Mouse (Mus musculus): Measurements from ENCODE around the gene Dnah8. TPM values are rescaled to one million over a fixed set of nuclear protein-coding genes. Genes with fewer than 3 reads are reported as not detected.
"Not testable (repeated sequence)": the region's sequence is repeated elsewhere in the genome, so short reads cannot be mapped to it uniquely, and the experiment has no call there.

Gene Dnah8
- polyA plus RNA-seq, 1 experiment from 2014 or later = 0.82 TPM

- Histone ChIP-seq H3K36me3 (no peaks in the 10 kb centered on the region), H3K27me3 (replicated peaks) (no peaks in the 10 kb centered on the region), H3K4me1 (replicated peaks) (peaks cover 32% of the 10 kb centered on the region), H3K4me3 (replicated peaks) (no peak overlapping the region), H3K27ac (no peak overlapping the region), H3K9ac (no peak overlapping the region), H3K4me2 (replicated peaks) (peak overlapping the region; percentile 56; the same call in 1 of the 2 replicates), H3K9me3 (no peaks in the 10 kb centered on the region)
- ATAC-seq = no peak
- WGBS = 86% methylated on average over 1 of the region's 1 CpGs
Observed at GRCm38 (mm10) chr17:30610739-30611138, 13.4 kb upstream of the Dnah8 start.

GRCm38 (mm10) chr17:30611221-30612074 lies 12.7 kb upstream of the Dnah8 start:
- peak overlapping the region; percentile 87 for H3K9ac ChIP-seq
- H3K9me3 ChIP-seq = no peaks in the 10 kb centered on the region
- ATAC-seq = no peak
- no peaks in the 10 kb centered on the region for H3K36me3 ChIP-seq
- peaks cover 29% of the 10 kb centered on the region for H3K4me1 ChIP-seq (replicated peaks)
- no peaks in the 10 kb centered on the region for H3K27me3 ChIP-seq (replicated peaks)
- H3K4me2 ChIP-seq (replicated peaks) = peak overlapping the region; percentile 56
- H3K27ac ChIP-seq = peak overlapping the region; percentile 85
- 21% methylated on average over 18 of the region's 18 CpGs for WGBS
- H3K4me3 ChIP-seq (replicated peaks) = peak overlapping the region; percentile 76

GRCm38 (mm10) chr17:30612075-30612859 lies 11.9 kb upstream of the Dnah8 start:
- WGBS = under 1% methylated on average over 34 of the region's 34 CpGs
- H3K4me3 ChIP-seq (replicated peaks) = peak overlapping the region; percentile 76
- H3K4me2 ChIP-seq (replicated peaks) = peak overlapping the region; percentile 56
- H3K27me3 ChIP-seq (replicated peaks) = no peaks in the 10 kb centered on the region
- H3K9me3 ChIP-seq = no peaks in the 10 kb centered on the region
- peak overlapping the region; percentile 85 for H3K27ac ChIP-seq
- H3K9ac ChIP-seq = peak overlapping the region; percentile 87
- H3K36me3 ChIP-seq = no peaks in the 10 kb centered on the region
- H3K4me1 ChIP-seq (replicated peaks) = peaks cover 28% of the 10 kb centered on the region
- peak; percentile 98 for ATAC-seq

GRCm38 (mm10) chr17:30613350-30613749 lies 10.8 kb upstream of the Dnah8 start:
- Histone ChIP-seq H3K9me3 (no peaks in the 10 kb centered on the region), H3K27ac (no peak overlapping the region)
- ATAC-seq = no peak

GRCm38 (mm10) chr17:30616203-30616602 lies 8.0 kb upstream of the Dnah8 start:
- ATAC-seq = no peak
- Histone ChIP-seq H3K27me3 (replicated peaks) (no peaks in the 10 kb centered on the region), H3K4me1 (replicated peaks) (peaks cover 4% of the 10 kb centered on the region; the same call in 1 of the 2 replicates), H3K9me3 (no peaks in the 10 kb centered on the region), H3K9ac (no peak overlapping the region), H3K4me3 (replicated peaks) (no peak overlapping the region), H3K4me2 (replicated peaks) (no peak overlapping the region), H3K27ac (no peak overlapping the region), H3K36me3 (no peaks in the 10 kb centered on the region)
- WGBS = 83% methylated on average over 5 of the region's 5 CpGs

More at GRCm38 (mm10) chr17:30613350-30613749, 10.8 kb upstream of the Dnah8 start:
- H3K4me1 ChIP-seq (replicated peaks) = peaks cover 18% of the 10 kb centered on the region
- H3K4me2 ChIP-seq (replicated peaks) = no peak overlapping the region
- H3K4me3 ChIP-seq (replicated peaks) = no peak overlapping the region
- no peaks in the 10 kb centered on the region for H3K27me3 ChIP-seq (replicated peaks)
- H3K36me3 ChIP-seq = no peaks in the 10 kb centered on the region
- no peak overlapping the region for H3K9ac ChIP-seq

GRCm38 (mm10) chr17:30618136-30618891 lies 5.8 kb upstream of the Dnah8 start:
- Histone ChIP-seq H3K4me1 (replicated peaks) (no peaks in the 10 kb centered on the region), H3K4me2 (replicated peaks) (no peak overlapping the region), H3K36me3 (no peaks in the 10 kb centered on the region), H3K4me3 (replicated peaks) (no peak overlapping the region), H3K9me3 (no peaks in the 10 kb centered on the region), H3K27me3 (replicated peaks) (no peaks in the 10 kb centered on the region), H3K27ac (no peak overlapping the region), H3K9ac (no peak overlapping the region)
- no peak for ATAC-seq
- WGBS = 71% methylated on average over 3 of the region's 3 CpGs

GRCm38 (mm10) chr17:30619153-30619552 lies 5.0 kb upstream of the Dnah8 start:
- H3K4me1 ChIP-seq (replicated peaks) = no peaks in the 10 kb centered on the region
- H3K4me2 ChIP-seq (replicated peaks) = no peak overlapping the region
- no peaks in the 10 kb centered on the region for H3K9me3 ChIP-seq
- no peak for ATAC-seq
- H3K9ac ChIP-seq = no peak overlapping the region
- H3K27me3 ChIP-seq (replicated peaks) = no peaks in the 10 kb centered on the region
- no peak overlapping the region for H3K4me3 ChIP-seq (replicated peaks)
- WGBS = 9% methylated on average over 2 of the region's 2 CpGs
- H3K36me3 ChIP-seq = no peaks in the 10 kb centered on the region
- H3K27ac ChIP-seq = no peak overlapping the region

- Histone ChIP-seq H3K4me3 (replicated peaks) (no peak overlapping the region), H3K36me3 (no peaks in the 10 kb centered on the region), H3K27ac (no peak overlapping the region), H3K9ac (no peak overlapping the region), H3K27me3 (replicated peaks) (no peaks in the 10 kb centered on the region), H3K9me3 (no peaks in the 10 kb centered on the region), H3K4me2 (replicated peaks) (no peak overlapping the region), H3K4me1 (replicated peaks) (no peaks in the 10 kb centered on the region)
- WGBS = 9% methylated on average over 2 of the region's 2 CpGs
- no peak for ATAC-seq
Observed at GRCm38 (mm10) chr17:30620548-30620947, 3.6 kb upstream of the Dnah8 start.

GRCm38 (mm10) chr17:30621450-30621849 lies 2.7 kb upstream of the Dnah8 start:
- no peak overlapping the region for H3K4me2 ChIP-seq (replicated peaks)
- H3K4me1 ChIP-seq (replicated peaks) = no peaks in the 10 kb centered on the region
- H3K4me3 ChIP-seq (replicated peaks) = no peak overlapping the region
- H3K27me3 ChIP-seq (replicated peaks) = no peaks in the 10 kb centered on the region
- H3K9ac ChIP-seq = no peak overlapping the region
- H3K27ac ChIP-seq = no peak overlapping the region
- WGBS = 68% methylated on average over 4 of the region's 4 CpGs
- H3K36me3 ChIP-seq = no peaks in the 10 kb centered on the region
- no peak for ATAC-seq
- H3K9me3 ChIP-seq = no peaks in the 10 kb centered on the region

GRCm38 (mm10) chr17:30623200-30623599 lies 954 bp upstream of the Dnah8 start:
- H3K4me2 ChIP-seq (replicated peaks) = no peak overlapping the region
- no peaks in the 10 kb centered on the region for H3K36me3 ChIP-seq
- no peaks in the 10 kb centered on the region for H3K27me3 ChIP-seq (replicated peaks)
- H3K4me3 ChIP-seq (replicated peaks) = no peak overlapping the region
- no peak overlapping the region for H3K27ac ChIP-seq
- WGBS = 87% methylated on average over 3 of the region's 3 CpGs
- H3K4me1 ChIP-seq (replicated peaks) = no peaks in the 10 kb centered on the region
- no peaks in the 10 kb centered on the region for H3K9me3 ChIP-seq
- no peak for ATAC-seq
- H3K9ac ChIP-seq = no peak overlapping the region

- H3K27ac ChIP-seq; H3K4me3 ChIP-seq (replicated peaks); H3K4me1 ChIP-seq (replicated peaks); H3K9ac ChIP-seq; H3K9me3 ChIP-seq; H3K4me2 ChIP-seq (replicated peaks); H3K36me3 ChIP-seq; H3K27me3 ChIP-seq (replicated peaks): not testable (repeated sequence)
- peak; percentile 23; the same call in 1 of the 2 replicates for ATAC-seq
- WGBS = no CpG with 5 or more reads among the region's 20 CpGs
Observed at GRCm38 (mm10) chr17:30626719-30627118, 2.6 kb downstream of the Dnah8 start, which contains the start of gene Glo1. TSS of gene Glo1 (minus strand) at chr17:30626871.

GRCm38 (mm10) chr17:30635367-30635766 lies 11.2 kb downstream of the Dnah8 start:
- no peak for ATAC-seq
- no peaks in the 10 kb centered on the region for H3K9me3 ChIP-seq
- H3K9ac ChIP-seq = no peak overlapping the region
- H3K27ac ChIP-seq = no peak overlapping the region
- peak overlapping the region; percentile 44 for H3K4me2 ChIP-seq (replicated peaks)
- H3K4me1 ChIP-seq (replicated peaks) = peaks cover 4% of the 10 kb centered on the region; the same call in 1 of the 2 replicates
- no peaks in the 10 kb centered on the region for H3K27me3 ChIP-seq (replicated peaks)
- WGBS = 29% methylated on average over 17 of the region's 17 CpGs
- 0 out of 2 replicates have a peak overlapping the region, but pooled peaks have one; percentile 3 for H3K4me3 ChIP-seq (replicated peaks)
- no peaks in the 10 kb centered on the region for H3K36me3 ChIP-seq

Measured in intestine, embryonic 15.5 days (tissue).